In genomic region chr8:120040861-120041260, GRCm38 (mm10) we compare ENCODE assay signal across 9 mouse cellular contexts. TPM values are rescaled to one million over a fixed set of nuclear protein-coding genes. Genes with fewer than 3 reads are reported as not detected.
DNase-seq lines count a peak whose midpoint lies in the region; ATAC-seq and TF ChIP-seq lines count a peak whose summit lies in the region.
"Had no signal": no experiment of that assay in that cellular context is flagged by ENCODE, and none has a peak within 500 bp of the region (broad histone marks: within the 10 kb centered on the region; RNA-seq: fewer than 3 reads in every experiment).

No protein-coding gene starts in this region.

- no peaks in the 10 kb centered on the region for H3K9me3 ChIP-seq in stomach, embryonic 15.5 days
- H3K9me3 ChIP-seq in stomach, postnatal 0 days (ENCODE audit: control insufficient read depth, low read length): no peaks in the 10 kb centered on the region
- no peaks in the 10 kb centered on the region for H3K9me3 ChIP-seq in heart, embryonic 13.5 days
- H3K9me3 ChIP-seq in forebrain, embryonic 15.5 days: no peaks in the 10 kb centered on the region
- no peaks in the 10 kb centered on the region for H3K9me3 ChIP-seq in forebrain, embryonic 12.5 days
- H3K9me3 ChIP-seq: hindbrain, embryonic 15.5 days had no signal

- H3K9ac ChIP-seq in stomach, embryonic 15.5 days: no peak overlapping the region
- H3K9ac ChIP-seq in stomach, postnatal 0 days (ENCODE audit: low read length): no peak overlapping the region
- H3K9ac ChIP-seq in heart, embryonic 13.5 days: no peak overlapping the region
- H3K9ac ChIP-seq in forebrain, embryonic 15.5 days (replicated peaks): no peak overlapping the region
- no peak overlapping the region for H3K9ac ChIP-seq in forebrain, embryonic 12.5 days
- H3K9ac ChIP-seq: hindbrain, embryonic 15.5 days had no signal

- H3K36me3 ChIP-seq in stomach, embryonic 15.5 days: no peaks in the 10 kb centered on the region
- H3K36me3 ChIP-seq in stomach, postnatal 0 days (ENCODE audit: control insufficient read depth, insufficient read depth, low read length): no peaks in the 10 kb centered on the region
- no peaks in the 10 kb centered on the region for H3K36me3 ChIP-seq in heart, embryonic 13.5 days
- H3K36me3 ChIP-seq in forebrain, embryonic 15.5 days: no peaks in the 10 kb centered on the region
- no peaks in the 10 kb centered on the region for H3K36me3 ChIP-seq in forebrain, embryonic 12.5 days (replicated peaks)
- H3K36me3 ChIP-seq: hindbrain, embryonic 15.5 days had no signal

- ATAC-seq in stomach, embryonic 15.5 days (ENCODE audit: insufficient read depth, low FRiP score, low read depth): peak; percentile 27; the same call in 1 of the 2 replicates
- no peak for ATAC-seq in stomach, postnatal 0 days (ENCODE audit: low FRiP score, low TSS enrichment)
- no peak for ATAC-seq in heart, embryonic 13.5 days (ENCODE audit: extremely low read depth, insufficient number of reproducible peaks, low FRiP score, low TSS enrichment)
- peak; percentile 83 for ATAC-seq in monocyte, adult 5-6 weeks (replicated peaks; ENCODE audit: insufficient number of reproducible peaks, low FRiP score, low TSS enrichment, poor library complexity, severe bottlenecking)
- no peak for ATAC-seq in forebrain, embryonic 15.5 days (replicated peaks)
- ATAC-seq in forebrain, embryonic 12.5 days (ENCODE audit: low FRiP score): no peak

- no peak overlapping the region for H3K4me2 ChIP-seq in stomach, embryonic 15.5 days
- H3K4me2 ChIP-seq in stomach, postnatal 0 days (replicated peaks; ENCODE audit: low read depth): no peak overlapping the region
- H3K4me2 ChIP-seq in heart, embryonic 13.5 days: no peak overlapping the region
- no peak overlapping the region for H3K4me2 ChIP-seq in forebrain, embryonic 15.5 days (replicated peaks)
- H3K4me2 ChIP-seq in forebrain, embryonic 12.5 days: no peak overlapping the region
- H3K4me2 ChIP-seq: hindbrain, embryonic 15.5 days had no signal

- no peaks in the 10 kb centered on the region for H3K27me3 ChIP-seq in stomach, embryonic 15.5 days (replicated peaks)
- no peaks in the 10 kb centered on the region for H3K27me3 ChIP-seq in stomach, postnatal 0 days (ENCODE audit: control insufficient read depth, insufficient read depth, low read length)
- H3K27me3 ChIP-seq in heart, embryonic 13.5 days (replicated peaks): peaks cover 43% of the 10 kb centered on the region
- no peaks in the 10 kb centered on the region for H3K27me3 ChIP-seq in forebrain, embryonic 15.5 days
- H3K27me3 ChIP-seq in forebrain, embryonic 12.5 days: no peaks in the 10 kb centered on the region
- H3K27me3 ChIP-seq: hindbrain, embryonic 15.5 days had no signal

- H3K4me3 ChIP-seq in stomach, embryonic 15.5 days (replicated peaks): no peak overlapping the region
- no peak overlapping the region for H3K4me3 ChIP-seq in stomach, postnatal 0 days (ENCODE audit: low read depth, low read length)
- H3K4me3 ChIP-seq in heart, embryonic 13.5 days: no peak overlapping the region
- no peak overlapping the region for H3K4me3 ChIP-seq in forebrain, embryonic 15.5 days
- no peak overlapping the region for H3K4me3 ChIP-seq in forebrain, embryonic 12.5 days (replicated peaks)
- H3K4me3 ChIP-seq: hindbrain, embryonic 15.5 days had no signal

- H3K4me1 ChIP-seq in stomach, embryonic 15.5 days: peaks cover 14% of the 10 kb centered on the region
- H3K4me1 ChIP-seq in stomach, postnatal 0 days (replicated peaks; ENCODE audit: control insufficient read depth, insufficient read depth): no peaks in the 10 kb centered on the region
- peaks cover 50% of the 10 kb centered on the region for H3K4me1 ChIP-seq in heart, embryonic 13.5 days
- peaks cover under 1% of the 10 kb centered on the region for H3K4me1 ChIP-seq in forebrain, embryonic 15.5 days
- peaks cover 4% of the 10 kb centered on the region; the same call in 1 of the 2 replicates for H3K4me1 ChIP-seq in forebrain, embryonic 12.5 days
- H3K4me1 ChIP-seq: hindbrain, embryonic 15.5 days had no signal

- TF ChIP-seq CTCF in stomach, postnatal 0 days (IDR thresholded peaks at IDR 0.05; ENCODE audit: low read depth): no peak

- H3K27ac ChIP-seq in stomach, embryonic 15.5 days: no peak overlapping the region
- no peak overlapping the region for H3K27ac ChIP-seq in stomach, postnatal 0 days (replicated peaks)
- H3K27ac ChIP-seq in heart, embryonic 13.5 days (replicated peaks): peak overlapping the region; percentile 65
- H3K27ac ChIP-seq in forebrain, embryonic 15.5 days (replicated peaks): no peak overlapping the region
- H3K27ac ChIP-seq in forebrain, embryonic 12.5 days: no peak overlapping the region
- H3K27ac ChIP-seq: hindbrain, embryonic 15.5 days had no signal

- intact Hi-C loops in left cerebral cortex, postnatal 25 days (cut with DNase I): no loop called here

- no peak for DNase-seq in stomach, postnatal 0 days (ENCODE audit: low spot score)
- peak; percentile 32 to 71 for DNase-seq in left cerebral cortex, postnatal 25 days (ENCODE audit: low spot score in 2 of 2)
- DNase-seq in cerebellum, adult 18-20 months: no peak

- 70% methylated on average over 1 of the region's 1 CpGs for WGBS in stomach, embryonic 15.5 days
- WGBS in stomach, postnatal 0 days: 65% methylated on average over 1 of the region's 1 CpGs
- 7% methylated on average over 1 of the region's 1 CpGs for WGBS in heart, embryonic 13.5 days
- 72% methylated on average over 1 of the region's 1 CpGs for WGBS in forebrain, embryonic 15.5 days
- WGBS in forebrain, embryonic 12.5 days: 65% methylated on average over 1 of the region's 1 CpGs

- no peak for TF ChIP-seq EP300 in stomach, postnatal 0 days (optimal IDR thresholded peaks at IDR 0.05)

RNA-seq across cellular contexts. Expression of gene Crispld2, which starts 48.6 kb away (rescaled TPM):
- polyA plus RNA-seq in stomach, embryonic 15.5 days (2015; fragmentation: Nextera tagmentation; extraction: Ambion mirVana): 33.5 and 34.5 TPM in 2 replicates
- polyA plus RNA-seq in stomach, postnatal 0 days (2015; fragmentation: Nextera tagmentation; extraction: Ambion mirVana): 29.2 and 29.6 TPM in 2 replicates
- polyA plus RNA-seq in heart, embryonic 13.5 days (2015; fragmentation: Nextera tagmentation; extraction: Ambion mirVana): 3.9 and 4.1 TPM in 2 replicates
- total RNA-seq in left cerebral cortex, postnatal 25 days (2021): 1 to 10 TPM; 2.1 to 2.5 TPM
- 0.10 TPM in 1 of 3 replicates, not detected in the others for total RNA-seq in monocyte, adult 5-6 weeks (2017)
- polyA plus RNA-seq in forebrain, embryonic 15.5 days (2015; fragmentation: Nextera tagmentation; extraction: Ambion mirVana): 1.1 and 1.2 TPM in 2 replicates
- polyA plus RNA-seq in forebrain, embryonic 12.5 days (2016; fragmentation: Nextera tagmentation; extraction: Ambion mirVana): 2.3 TPM in 2 replicates

Comparison
In these comparisons a context has a peak if more than half of its experiments do, and no peak if none do; other contexts are left out.
1. ATAC-seq: peak in stomach, embryonic 15.5 days (single experiment) and monocyte, adult 5-6 weeks (single experiment); none in stomach, postnatal 0 days (single experiment), heart, embryonic 13.5 days (single experiment), forebrain, embryonic 15.5 days (single experiment) and forebrain, embryonic 12.5 days (single experiment).
2. DNase-seq: peak in left cerebral cortex, postnatal 25 days (2 of 2); none in stomach, postnatal 0 days (single experiment) and cerebellum, adult 18-20 months (0 of 2).